In genomic region chr6:94696182-94697080, GRCm38 (mm10) we compare ENCODE assay signal across 10 mouse cellular contexts. TPM values are rescaled to one million over a fixed set of nuclear protein-coding genes. Genes with fewer than 3 reads are reported as not detected.
DNase-seq lines count a peak whose midpoint lies in the region; ATAC-seq and TF ChIP-seq lines count a peak whose summit lies in the region.
"Had no signal": no experiment of that assay in that cellular context is flagged by ENCODE, and none has a peak within 500 bp of the region (broad histone marks: within the 10 kb centered on the region; RNA-seq: fewer than 3 reads in every experiment).

No protein-coding gene starts in this region.

- no peak for ATAC-seq in heart, embryonic 11.5 days (replicated peaks; ENCODE audit: insufficient number of reproducible peaks, low FRiP score, low TSS enrichment)
- no peak for ATAC-seq in embryonic facial prominence, embryonic 13.5 days (ENCODE audit: insufficient number of reproducible peaks, insufficient read depth, low FRiP score, low TSS enrichment, low read depth)
- ATAC-seq in hindbrain, postnatal 0 days: no peak
- no peak for ATAC-seq in midbrain, embryonic 12.5 days (ENCODE audit: low FRiP score, low read depth)
- no peak for ATAC-seq in megakaryocyte, adult 5-6 weeks (ENCODE audit: poor library complexity, severe bottlenecking)
- ATAC-seq in erythroid progenitor cell, adult 5-6 weeks (replicated peaks; ENCODE audit: low FRiP score, poor library complexity, severe bottlenecking): no peak

- no peaks in the 10 kb centered on the region for H3K36me3 ChIP-seq in heart, embryonic 11.5 days (ENCODE audit: control insufficient read depth, insufficient read depth, low read length)
- no peaks in the 10 kb centered on the region for H3K36me3 ChIP-seq in embryonic facial prominence, embryonic 13.5 days
- no peaks in the 10 kb centered on the region for H3K36me3 ChIP-seq in hindbrain, postnatal 0 days (ENCODE audit: insufficient read depth, low read length)
- H3K36me3 ChIP-seq in midbrain, embryonic 12.5 days: no peaks in the 10 kb centered on the region

- WGBS in heart, embryonic 11.5 days (ENCODE audit: insufficient replicate concordance): 58% methylated on average over 10 of the region's 10 CpGs
- 62% methylated on average over 10 of the region's 10 CpGs for WGBS in embryonic facial prominence, embryonic 13.5 days
- WGBS in hindbrain, postnatal 0 days: 45% methylated on average over 10 of the region's 10 CpGs
- WGBS in midbrain, embryonic 12.5 days: 56% methylated on average over 10 of the region's 10 CpGs

- H3K9me3 ChIP-seq in heart, embryonic 11.5 days (replicated peaks; ENCODE audit: control insufficient read depth, low read length): no peaks in the 10 kb centered on the region
- H3K9me3 ChIP-seq in embryonic facial prominence, embryonic 13.5 days: no peaks in the 10 kb centered on the region
- no peaks in the 10 kb centered on the region for H3K9me3 ChIP-seq in hindbrain, postnatal 0 days (ENCODE audit: low read length)
- no peaks in the 10 kb centered on the region for H3K9me3 ChIP-seq in midbrain, embryonic 12.5 days

- peaks cover 52% of the 10 kb centered on the region for H3K4me1 ChIP-seq in heart, embryonic 11.5 days (ENCODE audit: control insufficient read depth, insufficient read depth, low read length)
- H3K4me1 ChIP-seq in embryonic facial prominence, embryonic 13.5 days: peaks cover 77% of the 10 kb centered on the region
- H3K4me1 ChIP-seq in hindbrain, postnatal 0 days (ENCODE audit: insufficient read depth, low read length): peaks cover 10% of the 10 kb centered on the region; the same call in 1 of the 2 replicates
- H3K4me1 ChIP-seq in midbrain, embryonic 12.5 days: peaks cover 81% of the 10 kb centered on the region

- intact Hi-C loops in heart, postnatal 14 days (cut with DNase I): loop anchor here (5.0 kb wide), 3 partner anchors 34 to 74 kb away; no protein-coding TSS in a partner anchor

- no peak overlapping the region for H3K9ac ChIP-seq in heart, embryonic 11.5 days (ENCODE audit: low read depth, low read length)
- H3K9ac ChIP-seq in embryonic facial prominence, embryonic 13.5 days: peak overlapping the region; percentile 46
- H3K9ac ChIP-seq in hindbrain, postnatal 0 days (replicated peaks; ENCODE audit: low read length): peak overlapping the region; percentile 90
- no peak overlapping the region for H3K9ac ChIP-seq in midbrain, embryonic 12.5 days (replicated peaks)

- H3K27me3 ChIP-seq in heart, embryonic 11.5 days (ENCODE audit: control insufficient read depth, insufficient read depth, low read length): no peaks in the 10 kb centered on the region
- H3K27me3 ChIP-seq in embryonic facial prominence, embryonic 13.5 days: peaks cover 54% of the 10 kb centered on the region
- no peaks in the 10 kb centered on the region for H3K27me3 ChIP-seq in hindbrain, postnatal 0 days (ENCODE audit: insufficient read depth, low read length)
- 0 out of 2 replicates have a peak, but pooled peaks cover 3% of the 10 kb centered on the region for H3K27me3 ChIP-seq in midbrain, embryonic 12.5 days

- no peak for DNase-seq in heart, postnatal 14 days
- DNase-seq in hindbrain, postnatal 0 days (ENCODE audit: low spot score): no peak
- no peak for DNase-seq in adrenal gland, postnatal 25 days
- DNase-seq: adrenal gland, postnatal 10 days; kidney, adult 9 months had no signal

- H3K4me3 ChIP-seq in heart, embryonic 11.5 days (ENCODE audit: low read depth, low read length): peak overlapping the region; percentile 87; the same call in 1 of the 2 replicates
- peak overlapping the region; percentile 97 for H3K4me3 ChIP-seq in embryonic facial prominence, embryonic 13.5 days
- peak overlapping the region; percentile 85 for H3K4me3 ChIP-seq in hindbrain, postnatal 0 days (ENCODE audit: low read length)
- H3K4me3 ChIP-seq in midbrain, embryonic 12.5 days: peak overlapping the region; percentile 8; the same call in 1 of the 2 replicates

- TF ChIP-seq CTCF in hindbrain, postnatal 0 days (IDR thresholded peaks at IDR 0.05; ENCODE audit: low read depth): no peak

- H3K27ac ChIP-seq in heart, embryonic 11.5 days (ENCODE audit: low read depth, low read length): no peak overlapping the region
- H3K27ac ChIP-seq in embryonic facial prominence, embryonic 13.5 days: no peak overlapping the region
- H3K27ac ChIP-seq in hindbrain, postnatal 0 days: peak overlapping the region; percentile 86; the same call in 1 of the 2 replicates
- H3K27ac ChIP-seq in midbrain, embryonic 12.5 days (replicated peaks): no peak overlapping the region

- peak overlapping the region; percentile 95 for H3K4me2 ChIP-seq in heart, embryonic 11.5 days
- peak overlapping the region; percentile 90 for H3K4me2 ChIP-seq in embryonic facial prominence, embryonic 13.5 days
- H3K4me2 ChIP-seq in hindbrain, postnatal 0 days (ENCODE audit: low read depth, low read length): peak overlapping the region; percentile 88
- peak overlapping the region; percentile 88 for H3K4me2 ChIP-seq in midbrain, embryonic 12.5 days (replicated peaks)

RNA-seq across cellular contexts. Expression of gene Lrig1, which starts 3.5 kb away (rescaled TPM):
- 10.9 and 11.8 TPM in 2 replicates for polyA plus RNA-seq in heart, embryonic 11.5 days (2014; fragmentation: Nextera tagmentation; extraction: Ambion mirVana)
- 10 to 100 TPM; 37.8 to 38.6 TPM for total RNA-seq in heart, postnatal 14 days (2021)
- polyA plus RNA-seq in embryonic facial prominence, embryonic 13.5 days (2015; fragmentation: Nextera tagmentation; extraction: Ambion mirVana): 17.4 and 18.9 TPM in 2 replicates
- 131 and 146 TPM in 2 replicates for total RNA-seq in hindbrain, postnatal 0 days (2014; rRNA removed)
- 23.0 and 27.8 TPM in 2 replicates for polyA plus RNA-seq in hindbrain, postnatal 0 days (2015; fragmentation: Nextera tagmentation; extraction: Ambion mirVana)
- polyA plus RNA-seq in midbrain, embryonic 12.5 days (2016; fragmentation: Nextera tagmentation; extraction: Ambion mirVana): 14.4 and 17.3 TPM in 2 replicates
- 0.50 TPM in 1 of 2 replicates, not detected in the other for total RNA-seq in megakaryocyte, adult 5-6 weeks (2015)
- total RNA-seq in megakaryocyte, adult 5-6 weeks (2017): 0.04 TPM in 2 replicates
- total RNA-seq in erythroid progenitor cell, adult 5-6 weeks (2015; ENCODE audit: low replicate concordance): 7.9 and 11.7 TPM in 2 replicates
- 4.1 and 5.7 TPM in 2 replicates for total RNA-seq in erythroid progenitor cell, adult 5-6 weeks (2017; ENCODE audit: low replicate concordance)
- 9.4 and 14.4 TPM in 2 replicates for total RNA-seq in adrenal gland, postnatal 25 days (2021)

Comparison
In these comparisons a context has a peak if more than half of its experiments do, and no peak if none do; other contexts are left out.
1. H3K4me3 ChIP-seq: peak in every context shown above with its lines; median percentile 97 in embryonic facial prominence, embryonic 13.5 days; 87 in heart, embryonic 11.5 days; 85 in hindbrain, postnatal 0 days; 8 in midbrain, embryonic 12.5 days.
2. H3K9ac ChIP-seq: peak in embryonic facial prominence, embryonic 13.5 days (single experiment) and hindbrain, postnatal 0 days (single experiment); none in heart, embryonic 11.5 days (single experiment) and midbrain, embryonic 12.5 days (single experiment).
3. Peak in every context shown above with its lines, with median percentiles within 50 percentile points of each other: H3K4me2 ChIP-seq.